41 mouse cellular contexts compared by ENCODE assay signal in the genomic region with DNA sequence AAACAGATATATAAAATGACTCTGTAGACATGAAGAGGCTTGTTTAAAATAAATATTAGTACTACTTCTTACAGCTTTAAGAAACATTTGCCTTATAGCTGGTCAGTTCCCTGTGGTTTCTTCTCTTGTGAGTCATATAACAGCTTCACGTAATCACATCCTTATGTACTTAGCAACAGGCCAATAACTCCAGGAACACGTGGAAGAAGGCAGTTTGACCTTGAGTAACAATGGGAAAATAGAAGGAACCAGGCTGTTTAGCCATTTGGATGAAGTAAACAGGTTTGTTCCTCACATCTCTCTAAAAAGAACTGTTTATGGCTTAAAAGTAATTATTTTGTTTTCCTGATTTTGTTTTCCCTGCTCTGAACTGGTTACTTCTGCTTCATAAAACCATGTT. TPM values are rescaled to one million over a fixed set of nuclear protein-coding genes. Genes with fewer than 3 reads are reported as not detected.
"Had no signal": no experiment of that assay in that cellular context is flagged by ENCODE, and none has a peak within 500 bp of the region (broad histone marks: within the 10 kb centered on the region; RNA-seq: fewer than 3 reads in every experiment).

No protein-coding gene starts in this region.

- H3K36me3 ChIP-seq: heart, embryonic 12.5 days; heart, embryonic 13.5 days; heart, embryonic 15.5 days; hindbrain, embryonic 10.5 days; hindbrain, embryonic 12.5 days; hindbrain, embryonic 13.5 days; hindbrain, embryonic 15.5 days; intestine, embryonic 15.5 days; kidney, embryonic 15.5 days had no signal

- H3K4me3 ChIP-seq: heart, embryonic 12.5 days; heart, embryonic 13.5 days; heart, embryonic 15.5 days; hindbrain, embryonic 10.5 days; hindbrain, embryonic 12.5 days; hindbrain, embryonic 13.5 days; hindbrain, embryonic 15.5 days; intestine, embryonic 15.5 days; kidney, embryonic 15.5 days; layer of hippocampus, adult 2 months; left cerebral cortex, adult 2 months had no signal

- H3K27me3 ChIP-seq: hindbrain, embryonic 13.5 days; hindbrain, embryonic 15.5 days had no signal

- H3K4me2 ChIP-seq: heart, embryonic 11.5 days; heart, embryonic 12.5 days; heart, embryonic 13.5 days; heart, embryonic 15.5 days; hindbrain, embryonic 12.5 days; hindbrain, embryonic 13.5 days; hindbrain, embryonic 14.5 days; hindbrain, embryonic 15.5 days; intestine, embryonic 15.5 days; kidney, embryonic 15.5 days had no signal

- H3K9ac ChIP-seq: heart, embryonic 12.5 days; heart, embryonic 13.5 days; heart, embryonic 15.5 days; hindbrain, embryonic 12.5 days; hindbrain, embryonic 13.5 days; hindbrain, embryonic 14.5 days; hindbrain, embryonic 15.5 days; intestine, embryonic 15.5 days; kidney, embryonic 15.5 days had no signal

- ATAC-seq: hindbrain, embryonic 16.5 days; hindbrain, postnatal 0 days; inflammation-experienced regulatory T-cells, adult 6 months; intestine, embryonic 15.5 days; intestine, embryonic 16.5 days; intestine, postnatal 0 days had no signal

- H3K27ac ChIP-seq: heart, embryonic 13.5 days; heart, embryonic 15.5 days; hindbrain, embryonic 10.5 days; hindbrain, embryonic 12.5 days; hindbrain, embryonic 13.5 days; hindbrain, embryonic 14.5 days; hindbrain, embryonic 15.5 days; hindbrain, postnatal 0 days; intestine, embryonic 15.5 days; kidney, embryonic 15.5 days; kidney, postnatal 0 days; layer of hippocampus, adult 2 months; left cerebral cortex, adult 2 months had no signal

- H3K9me3 ChIP-seq: heart, embryonic 12.5 days; heart, embryonic 13.5 days; heart, embryonic 15.5 days; hindbrain, embryonic 10.5 days; hindbrain, embryonic 12.5 days; hindbrain, embryonic 13.5 days; hindbrain, embryonic 15.5 days; intestine, embryonic 15.5 days; kidney, embryonic 15.5 days had no signal

- DNase-seq: heart, postnatal 10 days; heart, postnatal 14 days; heart, postnatal 36 days; heart, postnatal 4 days; kidney, adult 11 months; kidney, adult 18-20 months; kidney, adult 2 months; kidney, adult 8-10 months; kidney, adult 9 months; kidney, postnatal 10 days; kidney, postnatal 14 days; kidney, postnatal 25 days; kidney, postnatal 36 days; kidney, postnatal 4 days; layer of hippocampus, adult 9-11 months; layer of hippocampus, postnatal 36 days had no signal

RNA-seq across cellular contexts. Expression of gene Galntl6, which starts 2.7 kb away (rescaled TPM):
- total RNA-seq: heart, postnatal 10 days; heart, postnatal 14 days; heart, postnatal 25 days; heart, postnatal 36 days; heart, postnatal 4 days; hematopoietic stem cell, adult 5-6 weeks had no signal
- polyA plus RNA-seq: heart, postnatal 0 days; kidney, adult 2 months had no signal

RNA-seq across cellular contexts. Expression of gene BC030500, which starts 3.6 kb away (rescaled TPM):
- total RNA-seq: heart, postnatal 10 days; heart, postnatal 14 days; heart, postnatal 25 days; heart, postnatal 36 days; heart, postnatal 4 days; hematopoietic stem cell, adult 5-6 weeks had no signal
- polyA plus RNA-seq: heart, embryonic 11.5 days; heart, embryonic 14.5 days; heart, embryonic 15.5 days; heart, embryonic 16.5 days; heart, postnatal 0 days; inflammation-experienced regulatory T-cells, adult 6 months; kidney, adult 2 months; large intestine, adult 2 months had no signal
